Mouse (Mus musculus) frontal cortex, postnatal 36 days (tissue): ENCODE data around the gene Atp5d.

Source experiments
- DNase-seq, 2 experiments: peaks; one replicate each; pipeline ENCODE4 v3.0.0; 2022; ENCODE audit warnings: low spot score in 2 of 2

Gene Atp5d

GRCm38 (mm10) chr10:80180823-80181222 is 42.4 kb downstream of the Atp5d start:
- no peak for DNase-seq

- no peak for DNase-seq
Observed at GRCm38 (mm10) chr10:80182547-80182946, 44.1 kb downstream of the Atp5d start.

- DNase-seq = no peak
Observed at GRCm38 (mm10) chr10:80186649-80187048, 48.2 kb downstream of the Atp5d start.

DNA sequence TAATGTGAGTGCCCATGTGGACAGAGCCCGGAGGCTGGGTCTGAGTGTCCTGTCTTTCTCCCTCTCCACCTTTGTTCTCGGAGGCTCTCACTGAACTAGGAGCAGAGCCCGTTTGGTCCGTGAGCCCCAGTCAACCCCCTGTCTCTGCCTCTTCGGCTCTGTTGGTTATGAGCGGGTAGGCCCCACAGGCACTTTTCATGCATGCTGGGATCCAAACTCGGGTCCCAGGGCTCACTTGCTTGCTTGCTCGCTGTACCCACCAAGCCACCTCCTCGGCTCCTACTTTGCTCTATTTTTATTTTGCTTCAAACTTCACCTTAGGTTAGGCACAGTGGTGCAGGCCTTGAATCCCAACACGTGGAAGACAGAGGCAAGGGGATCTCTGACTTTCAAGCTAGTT is 49.3 kb downstream of the Atp5d start:
- DNase-seq = no peak

DNA sequence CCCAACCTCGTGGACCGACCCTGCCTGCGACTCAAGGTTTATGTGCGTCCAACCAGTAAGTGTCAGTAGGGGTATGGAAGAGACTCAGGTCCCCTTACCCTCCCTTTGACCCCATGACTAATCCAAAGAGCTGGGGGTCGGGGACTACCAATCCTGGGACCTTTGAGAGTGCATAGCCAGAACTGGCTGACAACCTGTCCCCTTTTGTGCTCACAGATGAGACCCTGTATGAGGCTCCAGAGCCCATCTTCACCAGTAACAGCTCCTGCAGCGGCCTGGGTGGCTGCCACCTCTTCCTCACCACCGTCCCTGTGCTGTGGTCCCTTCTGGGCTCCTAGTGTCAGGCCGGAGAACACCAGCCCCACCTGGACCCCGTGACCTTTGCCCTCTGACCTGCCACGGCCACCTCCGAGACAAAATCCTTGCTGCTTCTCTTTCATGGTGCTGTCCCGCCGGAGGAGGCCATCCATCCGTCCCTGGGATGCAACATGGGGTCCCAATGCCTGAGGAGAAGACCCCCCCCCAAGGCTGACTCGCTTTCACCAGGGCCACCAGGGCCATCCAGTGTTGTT is 50.1 kb downstream of the Atp5d start:
- no peak for DNase-seq

- no peak for DNase-seq
Observed at GRCm38 (mm10) chr10:80189999-80190398, 51.6 kb downstream of the Atp5d start.

DNA sequence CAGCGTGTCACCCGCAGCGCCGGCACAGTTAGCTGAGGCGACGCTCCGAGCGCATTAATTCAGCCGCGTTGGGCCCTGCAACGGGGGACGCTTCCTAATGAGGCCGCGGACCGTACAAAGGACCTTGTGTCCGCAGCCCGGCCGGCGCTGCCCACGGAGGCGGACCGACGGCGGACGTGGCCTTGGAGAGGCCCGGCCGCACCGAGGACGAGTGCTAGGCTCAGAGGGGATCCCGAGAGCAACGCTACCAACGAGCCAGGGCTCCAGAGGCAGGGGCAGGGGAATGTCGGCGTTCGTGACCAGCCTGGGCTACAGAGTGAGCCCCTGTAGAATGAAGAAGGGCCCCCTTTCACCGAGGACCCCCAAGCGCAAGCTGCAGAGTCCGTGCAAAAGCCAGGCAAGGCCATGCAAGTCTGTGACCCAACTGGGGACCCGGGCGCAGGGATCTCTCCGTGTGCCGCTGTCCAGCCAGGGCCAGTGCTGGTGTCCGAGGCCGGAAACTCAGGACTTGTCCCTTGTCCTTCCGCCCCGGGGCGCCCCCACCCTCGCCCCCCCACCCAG is 52.1 kb downstream of the Atp5d start:
- DNase-seq = no peak

DNA sequence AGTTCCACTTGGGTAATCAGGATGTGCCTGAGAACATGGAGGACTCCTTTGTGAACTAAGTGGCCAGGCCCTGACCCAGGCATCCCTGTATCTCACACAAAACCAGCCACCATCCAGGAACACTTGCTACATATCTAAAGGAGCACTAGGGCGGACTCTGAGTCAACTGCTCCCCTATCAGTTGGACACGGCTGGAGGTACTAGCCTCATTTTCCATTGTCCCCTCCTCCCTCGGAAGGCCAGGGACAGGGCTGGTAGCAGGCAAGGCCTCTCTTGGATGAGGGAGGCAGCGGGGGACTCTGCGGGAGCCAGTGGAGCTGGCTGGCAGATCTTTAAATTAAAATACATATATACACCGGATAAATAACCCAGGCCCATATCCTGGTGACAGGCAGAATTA is 55.5 kb downstream of the Atp5d start:
- no peak for DNase-seq

DNA sequence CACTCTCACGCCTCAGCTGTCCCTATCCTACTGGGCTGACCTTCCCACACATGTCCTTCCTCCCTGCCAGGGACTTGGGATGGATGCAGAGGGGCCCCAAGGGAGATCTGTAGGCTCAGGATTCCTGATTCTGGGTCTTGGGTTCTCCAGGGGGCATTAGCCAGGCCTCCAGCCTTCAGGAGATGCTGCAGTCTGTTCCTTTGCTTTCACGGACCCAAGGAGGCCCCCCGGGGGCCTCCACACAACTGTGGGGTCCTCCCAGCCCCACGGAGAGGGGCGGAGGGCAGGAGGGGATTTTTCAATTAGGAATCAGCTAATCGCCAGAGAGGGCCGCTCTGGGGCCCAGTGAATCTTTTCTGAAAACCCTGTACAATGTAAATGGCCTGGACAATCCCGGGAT is 56.0 kb downstream of the Atp5d start:
- DNase-seq = no peak
